Mouse (Mus musculus) ovary, adult 18-20 months (tissue): ENCODE data around the gene Cxcr1.
"Not testable (repeated sequence)": the region's sequence is repeated elsewhere in the genome, so short reads cannot be mapped to it uniquely, and the experiment has no call there.

ENCODE experiments used
- DNase-seq: peaks from one replicate; pipeline ENCODE4 v3.0.0; 2022; ENCODE audit warnings: low spot score, mixed read lengths

Gene Cxcr1

GRCm38 (mm10) chr1:74195961-74196360 lies 1.5 kb upstream of the Cxcr1 start:
- no peak for DNase-seq

- DNase-seq = no peak
Observed at GRCm38 (mm10) chr1:74192711-74193110, 1.7 kb downstream of the Cxcr1 start.

- DNase-seq = no peak
Observed at GRCm38 (mm10) chr1:74190471-74190870, 4.0 kb downstream of the Cxcr1 start.

GRCm38 (mm10) chr1:74183006-74183405 lies 11.4 kb downstream of the Cxcr1 start:
- no peak for DNase-seq

GRCm38 (mm10) chr1:74181462-74181861 lies 13.0 kb downstream of the Cxcr1 start:
- no peak for DNase-seq

GRCm38 (mm10) chr1:74179624-74180408 lies 14.6 kb downstream of the Cxcr1 start:
- no peak for DNase-seq

- no peak for DNase-seq
Observed at GRCm38 (mm10) chr1:74178618-74179017, 15.8 kb downstream of the Cxcr1 start.

GRCm38 (mm10) chr1:74175731-74176130 lies 18.7 kb downstream of the Cxcr1 start:
- no peak for DNase-seq

- DNase-seq = no peak
Observed at GRCm38 (mm10) chr1:74172722-74173121, 21.7 kb downstream of the Cxcr1 start.

GRCm38 (mm10) chr1:74169721-74170120 lies 24.7 kb downstream of the Cxcr1 start:
- no peak for DNase-seq

GRCm38 (mm10) chr1:74167136-74167535 lies 27.3 kb downstream of the Cxcr1 start:
- no peak for DNase-seq

GRCm38 (mm10) chr1:74160036-74160435 lies 34.4 kb downstream of the Cxcr1 start:
- DNase-seq = no peak

- not testable (repeated sequence) for DNase-seq
Observed at GRCm38 (mm10) chr1:74159613-74160012, 34.8 kb downstream of the Cxcr1 start.

GRCm38 (mm10) chr1:74156381-74156910 lies 38.0 kb downstream of the Cxcr1 start:
- no peak for DNase-seq

GRCm38 (mm10) chr1:74155435-74156012 lies 38.9 kb downstream of the Cxcr1 start:
- DNase-seq = no peak

- no peak for DNase-seq
Observed at GRCm38 (mm10) chr1:74153461-74154184, 40.8 kb downstream of the Cxcr1 start, which contains the start of gene Cxcr2. TSS of gene Cxcr2 (plus strand) at chr1:74153989.

GRCm38 (mm10) chr1:74151091-74151490 lies 43.3 kb downstream of the Cxcr1 start:
- no peak for DNase-seq

- no peak for DNase-seq
Observed at GRCm38 (mm10) chr1:74150101-74150500, 44.3 kb downstream of the Cxcr1 start.

GRCm38 (mm10) chr1:74149106-74149885 lies 45.1 kb downstream of the Cxcr1 start:
- no peak for DNase-seq
